Mouse (Mus musculus) kidney, postnatal 10 days (tissue): Measurements from ENCODE around the gene Ugt2a3.
A peak's percentile ranks its signal among the peaks of the same experiment; 100 is the strongest.
"Not testable (repeated sequence)": the region's sequence is repeated elsewhere in the genome, so short reads cannot be mapped to it uniquely, and the experiment has no call there.

Source experiments
- DNase-seq: peaks from one replicate; pipeline ENCODE4 v3.0.0; 2021; ENCODE audit warnings: mixed read lengths

The Ugt2a3 gene

GRCm38 (mm10) chr5:87336961-87337697 lies at the start of gene Ugt2a3:
Gene Ugt2a3 (minus strand): TSS chr5:87337195.
- no peak for DNase-seq

- no peak for DNase-seq
Measured at GRCm38 (mm10) chr5:87380234-87380633, 43.2 kb upstream of the Ugt2a3 start.

GRCm38 (mm10) chr5:87379825-87380224 lies 42.8 kb upstream of the Ugt2a3 start:
- no peak for DNase-seq

GRCm38 (mm10) chr5:87375874-87376383 lies 38.9 kb upstream of the Ugt2a3 start:
- no peak for DNase-seq

- DNase-seq: no peak
Measured at GRCm38 (mm10) chr5:87373502-87373863, 36.5 kb upstream of the Ugt2a3 start.

- DNase-seq: not testable (repeated sequence)
Measured at GRCm38 (mm10) chr5:87372788-87373501, 36.0 kb upstream of the Ugt2a3 start.

GRCm38 (mm10) chr5:87350350-87350749 lies 13.4 kb upstream of the Ugt2a3 start:
- no peak for DNase-seq

- not testable (repeated sequence) for DNase-seq
Measured at GRCm38 (mm10) chr5:87349150-87349549, 12.2 kb upstream of the Ugt2a3 start.

GRCm38 (mm10) chr5:87347479-87348078 lies 10.6 kb upstream of the Ugt2a3 start:
- DNase-seq: not testable (repeated sequence)

GRCm38 (mm10) chr5:87340461-87340860 lies 3.5 kb upstream of the Ugt2a3 start:
- DNase-seq: peak; percentile 13

GRCm38 (mm10) chr5:87335199-87335598 lies 1.8 kb downstream of the Ugt2a3 start:
- no peak for DNase-seq

- peak; percentile 29 for DNase-seq
Measured at GRCm38 (mm10) chr5:87333584-87333983, 3.4 kb downstream of the Ugt2a3 start.

- DNase-seq: no peak
Measured at GRCm38 (mm10) chr5:87311392-87311791, 25.6 kb downstream of the Ugt2a3 start.

- not testable (repeated sequence) for DNase-seq
Measured at GRCm38 (mm10) chr5:87286180-87286579, 50.8 kb downstream of the Ugt2a3 start.

- not testable (repeated sequence) for DNase-seq
Measured at GRCm38 (mm10) chr5:87275986-87276385, 61.0 kb downstream of the Ugt2a3 start.

GRCm38 (mm10) chr5:87275581-87275980 lies 61.4 kb downstream of the Ugt2a3 start:
- DNase-seq: no peak
